Mouse (Mus musculus) heart, postnatal 25 days (tissue): ENCODE measurements around the gene Yipf2. TPM values are rescaled to one million over a fixed set of nuclear protein-coding genes. Genes with fewer than 3 reads are reported as not detected.

Source experiments
- DNase-seq: peaks from one replicate; pipeline ENCODE4 v3.0.0; 2022; ENCODE audit warnings: low spot score
- intact Hi-C: fragments of 180-260 bp; cut with DNase I; formaldehyde crosslinking; loops from one replicate; pipeline ENCODE4 v1.15.1; 2025
- total RNA-seq, 2 experiments: library from RNA; stranded (reverse); gene quantifications; 2 replicates each; pipeline ENCODE4 v1.2.3; 2021

Gene Yipf2
- 1 to 10 TPM; 6.9 to 7.1 TPM for total RNA-seq

DNA sequence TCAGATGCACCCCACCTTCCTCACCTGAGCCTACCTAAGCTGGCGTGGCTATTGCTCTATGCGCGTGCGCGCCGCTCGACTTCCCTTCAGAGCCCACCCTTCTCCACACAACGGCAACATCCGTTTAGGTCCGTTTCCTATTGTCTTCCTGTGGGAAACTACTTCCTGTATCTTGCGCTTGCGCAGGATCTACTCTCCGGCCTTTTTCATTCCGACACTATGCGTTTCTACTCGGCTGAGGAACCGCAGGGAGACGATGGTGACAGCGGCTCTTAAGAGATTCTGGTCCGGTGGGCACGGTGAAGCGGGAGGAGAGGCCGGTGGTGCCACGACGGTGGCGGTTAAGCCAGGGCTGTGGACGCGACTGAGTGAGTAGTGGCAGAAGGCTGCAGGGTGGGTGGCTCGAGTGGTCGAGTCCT is at the start of gene Yipf2, which contains the start of gene Timm29:
Gene Yipf2, minus strand, starts transcription at position 126 of the 419 bp plus-strand sequence.
Gene Timm29, plus strand, starts transcription at position 20 of the 419 bp plus-strand sequence.
- intact Hi-C loops = loop anchor here (2.0 to 5.0 kb wide), 2 partner anchors 24 to 45 kb away; partner anchors contain the start of genes Carm1 and Smarca4
- peak; percentile 80 for DNase-seq

- DNase-seq = no peak
- intact Hi-C loops = no loop called here
These were observed 46.4 kb upstream of the Yipf2 start for GRCm38 (mm10) chr9:21639031-21639430.

DNA sequence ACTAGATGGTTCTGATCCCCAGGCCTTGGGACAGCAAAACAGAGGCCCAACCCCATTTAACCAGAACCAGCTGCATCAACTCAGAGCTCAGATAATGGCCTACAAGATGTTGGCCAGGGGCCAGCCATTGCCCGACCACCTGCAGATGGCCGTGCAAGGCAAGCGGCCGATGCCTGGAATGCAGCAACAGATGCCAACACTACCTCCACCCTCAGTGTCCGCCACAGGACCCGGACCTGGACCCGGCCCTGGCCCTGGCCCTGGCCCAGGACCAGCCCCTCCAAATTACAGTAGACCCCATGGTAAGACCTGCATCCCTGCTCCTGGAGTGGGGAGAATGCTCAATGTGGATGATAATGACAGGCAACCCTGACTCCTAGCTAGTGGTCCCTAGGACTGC is 43.0 kb upstream of the Yipf2 start:
- no peak for DNase-seq
- intact Hi-C loops = no loop called here

DNA sequence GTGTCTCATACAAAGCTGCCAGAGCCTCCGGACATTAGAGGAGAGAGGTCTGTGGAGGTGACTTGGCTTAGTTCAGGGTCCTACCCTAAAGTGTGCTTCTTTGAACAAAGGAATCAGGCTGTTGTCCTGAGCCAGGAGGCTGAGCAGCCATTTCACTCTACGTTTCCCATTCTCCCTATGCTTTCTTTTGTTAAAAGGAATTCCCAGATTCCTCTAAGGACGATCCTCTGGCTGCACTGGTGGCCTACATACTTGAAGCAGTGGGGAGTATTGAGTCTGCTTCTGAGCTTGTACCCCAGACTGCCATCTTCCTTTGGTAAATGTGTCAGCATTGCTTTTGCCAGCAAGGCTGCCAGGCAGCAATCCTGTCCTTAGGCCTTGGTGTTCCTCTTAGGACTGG is 40.5 kb upstream of the Yipf2 start:
- no peak for DNase-seq
- intact Hi-C loops = no loop called here

DNA sequence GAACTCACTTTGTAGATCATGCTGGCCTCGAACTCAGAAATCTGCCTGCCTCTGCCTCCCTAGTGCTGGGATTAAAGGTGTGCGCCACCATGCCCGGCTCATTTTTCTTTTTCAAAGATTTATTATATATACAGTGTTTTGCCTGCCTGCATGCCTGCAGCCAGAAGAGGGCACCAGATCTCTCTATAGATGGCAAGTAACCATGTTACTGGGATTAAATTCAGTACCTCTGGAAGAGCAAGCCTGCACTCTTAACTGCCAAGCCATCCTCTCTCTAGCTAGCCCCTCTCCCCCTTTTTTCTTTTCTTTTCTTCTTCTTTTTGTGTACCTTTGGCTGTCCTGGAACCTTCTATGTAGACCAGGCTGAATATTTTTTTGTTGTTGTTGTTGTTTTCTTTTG is 38.0 kb upstream of the Yipf2 start:
- intact Hi-C loops = loop anchor here (2.0 kb wide), 1 partner anchor 28 kb away; no protein-coding TSS in a partner anchor
- DNase-seq = no peak

GRCm38 (mm10) chr9:21627145-21627795 is 34.6 kb upstream of the Yipf2 start:
- intact Hi-C loops = no loop called here
- no peak for DNase-seq

DNA sequence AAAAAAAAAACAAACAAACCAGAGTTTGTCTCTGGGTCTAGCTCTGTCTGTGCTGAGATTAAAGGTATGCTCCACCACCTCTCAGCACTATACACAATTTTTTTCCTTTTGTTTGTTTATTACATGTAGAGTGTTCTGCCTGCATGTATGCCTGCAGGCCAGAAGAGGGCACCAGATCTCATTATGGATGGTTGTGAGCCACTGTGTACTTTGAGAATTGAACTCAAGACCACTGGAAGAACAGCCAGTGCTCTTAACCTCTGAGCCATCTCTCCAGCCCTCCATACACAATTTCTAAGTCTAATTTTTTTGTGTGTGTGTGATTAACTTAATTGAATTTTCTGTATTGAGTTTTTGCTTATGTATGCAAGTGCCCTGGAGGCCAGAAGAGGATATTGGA is 33.9 kb upstream of the Yipf2 start:
- intact Hi-C loops = no loop called here
- DNase-seq = no peak

- no peak for DNase-seq
- intact Hi-C loops = no loop called here
These were observed 33.0 kb upstream of the Yipf2 start for GRCm38 (mm10) chr9:21625342-21626339.

DNA sequence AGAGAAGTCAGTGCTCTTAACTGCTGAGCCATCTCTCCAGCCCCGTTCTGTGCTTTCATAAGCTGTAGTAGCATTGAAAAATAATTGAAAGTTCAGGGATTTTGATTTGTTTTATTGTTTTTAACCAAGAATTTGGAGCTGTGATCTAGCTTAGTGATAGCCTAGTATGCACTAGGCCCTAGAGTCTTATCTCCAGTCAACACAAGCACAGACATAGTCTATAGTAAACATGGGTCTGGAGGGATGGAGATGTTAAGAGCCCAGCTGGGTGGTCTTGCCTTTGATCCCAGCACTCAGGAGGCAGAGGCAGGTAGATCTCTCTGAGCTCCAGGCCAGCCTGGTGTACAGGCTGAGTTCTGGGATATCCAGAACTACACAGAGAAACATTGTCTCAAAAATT is 30.0 kb upstream of the Yipf2 start:
- DNase-seq = no peak
- intact Hi-C loops = no loop called here

- intact Hi-C loops = no loop called here
- no peak for DNase-seq
These were observed 27.6 kb upstream of the Yipf2 start for GRCm38 (mm10) chr9:21620229-21620628.

- DNase-seq = no peak
- intact Hi-C loops = loop anchor here (2.0 to 5.0 kb wide), 2 partner anchors 24 to 250 kb away; partner anchors contain the start of genes Ilf3, Timm29 and Yipf2
These were observed 24.4 kb upstream of the Yipf2 start for GRCm38 (mm10) chr9:21617066-21617465.

GRCm38 (mm10) chr9:21616232-21616781 is 23.7 kb upstream of the Yipf2 start:
- peak; percentile 80 for DNase-seq
- intact Hi-C loops = loop anchor here (2.0 to 5.0 kb wide), 2 partner anchors 24 to 249 kb away; partner anchors contain the start of genes Ilf3, Timm29 and Yipf2

GRCm38 (mm10) chr9:21615617-21616231 is 23.1 kb upstream of the Yipf2 start, which contains the start of gene Smarca4:
Gene Smarca4, plus strand, starts transcription at chr9:21616169.
- peak; percentile 100 for DNase-seq
- intact Hi-C loops = loop anchor here (2.0 to 5.0 kb wide), 2 partner anchors 23 to 248 kb away; partner anchors contain the start of genes Ilf3, Timm29 and Yipf2

DNA sequence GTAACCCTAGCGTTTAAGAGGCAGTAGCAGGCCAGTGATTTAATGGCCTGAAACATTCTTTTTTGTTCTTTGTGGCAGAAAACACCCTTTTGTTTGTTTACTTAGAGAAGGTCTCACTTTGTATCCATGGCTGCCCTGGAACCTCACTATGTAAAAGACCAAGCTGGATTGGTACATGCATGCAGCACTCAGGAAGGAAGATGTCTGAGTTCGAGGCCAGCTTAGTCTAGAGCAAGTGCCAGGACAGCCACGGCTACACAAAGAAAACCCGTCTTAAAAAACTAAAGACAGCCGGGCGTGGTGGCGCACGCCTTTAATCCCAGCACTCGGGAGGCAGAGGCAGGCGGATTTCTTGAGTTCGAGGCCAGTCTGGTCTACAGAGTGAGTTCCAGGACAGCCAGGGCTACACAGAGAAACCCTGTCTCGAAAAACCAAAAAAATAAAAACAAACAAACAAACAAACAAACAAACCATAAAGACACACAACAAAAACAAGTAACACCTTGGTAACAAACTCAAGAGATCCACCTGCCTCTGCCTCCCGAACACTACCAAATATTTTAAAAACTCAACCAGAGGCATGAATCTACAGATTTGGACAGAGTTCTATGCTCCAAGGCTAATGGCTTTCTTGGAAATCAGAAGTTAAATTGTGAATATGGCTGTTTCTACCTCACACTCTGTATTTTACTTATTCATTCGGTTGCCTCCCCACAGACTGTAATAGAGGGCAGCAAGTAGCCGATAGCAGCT is 22.4 kb upstream of the Yipf2 start:
- no peak for DNase-seq
- intact Hi-C loops = loop anchor here (5.0 kb wide), 1 partner anchor 248 kb away; the partner anchor contains the start of gene Ilf3

- intact Hi-C loops = loop anchor here (10.0 kb wide), 1 partner anchor 195 kb away; no protein-coding TSS in a partner anchor
- no peak for DNase-seq
These were observed 17.2 kb upstream of the Yipf2 start for GRCm38 (mm10) chr9:21609861-21610260.

- intact Hi-C loops = loop anchor here (10.0 kb wide), 1 partner anchor 198 kb away; no protein-coding TSS in a partner anchor
- no peak for DNase-seq
These were observed 14.0 kb upstream of the Yipf2 start for GRCm38 (mm10) chr9:21606648-21607047.

DNA sequence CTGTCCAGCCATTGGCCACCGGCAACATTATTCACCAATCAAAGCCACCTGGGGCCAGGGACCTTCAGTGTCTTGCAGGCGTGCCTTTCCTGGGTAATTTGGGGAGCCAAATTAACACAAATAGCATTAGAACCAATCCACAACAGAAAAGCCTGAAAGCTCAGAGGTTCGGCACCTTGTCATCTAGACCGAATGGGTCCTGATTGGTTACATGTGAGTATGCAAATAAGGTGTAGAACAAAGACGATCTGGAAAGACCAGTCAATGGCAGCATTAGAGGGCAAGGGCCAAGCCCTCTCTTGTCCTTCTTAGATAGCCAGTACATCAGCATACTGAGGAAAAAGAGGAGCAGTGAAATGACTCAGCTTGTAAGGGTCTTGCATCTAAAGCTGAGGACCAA is 13.2 kb upstream of the Yipf2 start:
- intact Hi-C loops = loop anchor here (10.0 kb wide), 1 partner anchor 199 kb away; no protein-coding TSS in a partner anchor
- no peak for DNase-seq

GRCm38 (mm10) chr9:21604119-21604518 is 11.5 kb upstream of the Yipf2 start:
- no peak for DNase-seq
- intact Hi-C loops = loop anchor here (5.0 to 10.0 kb wide), 3 partner anchors 48 to 201 kb away; no protein-coding TSS in a partner anchor
